Mouse (Mus musculus) C2C12 (cell line): ENCODE results near the gene Krt79. TPM values are rescaled to one million over a fixed set of nuclear protein-coding genes. Genes with fewer than 3 reads are reported as not detected.
A peak's percentile ranks its signal among the peaks of the same experiment; 100 is the strongest.

Experiments used
- H3K27me3 ChIP-seq: one replicate; pipeline ENCODE4 v1.6.1; 2011; ENCODE audit not compliant: control insufficient read depth, insufficient read depth, insufficient read length
- H3K36me3 ChIP-seq: one replicate; pipeline ENCODE4 v1.6.1; 2011; ENCODE audit not compliant: control insufficient read depth, insufficient read depth
- H3K4me3 ChIP-seq: one replicate; pipeline ENCODE4 v1.5.1; 2011; ENCODE audit warnings: mild to moderate bottlenecking, control low read depth; ENCODE audit not compliant: poor library complexity, insufficient read depth, severe bottlenecking
- H3K79me2 ChIP-seq: one replicate; pipeline ENCODE4 v1.6.1; 2011; ENCODE audit not compliant: control insufficient read depth, insufficient read depth
- H3K79me3 ChIP-seq: one replicate; pipeline ENCODE4 v1.6.1; 2011; ENCODE audit warnings: low read depth, control low read depth
- H3ac ChIP-seq: one replicate; pipeline ENCODE3; 2011; ENCODE audit warnings: low read depth; ENCODE audit not compliant: control insufficient read depth, insufficient read length
- CEBPB ChIP-seq: IDR thresholded peaks from one replicate; pipeline ENCODE4 v1.6.1; 2011; ENCODE audit warnings: low read depth, mild to moderate bottlenecking, control low read depth, moderate library complexity
- CTCF ChIP-seq: IDR thresholded peaks from one replicate; pipeline ENCODE4 v1.5.1; 2011; ENCODE audit not compliant: control insufficient read depth, insufficient read depth, insufficient read length
- FOSL1 ChIP-seq: IDR thresholded peaks from one replicate; pipeline ENCODE4 v1.8.0; 2011; ENCODE audit warnings: mild to moderate bottlenecking, low read length; ENCODE audit not compliant: poor library complexity, insufficient read depth, severe bottlenecking
- MAX ChIP-seq: IDR thresholded peaks from one replicate; pipeline ENCODE4 v1.6.1; 2011; ENCODE audit warnings: mild to moderate bottlenecking, control low read depth
- MYOD1 ChIP-seq: IDR thresholded peaks from one replicate; pipeline ENCODE4 v1.6.1; 2011; ENCODE audit warnings: low read depth; ENCODE audit not compliant: control insufficient read depth, insufficient read length
- MYOG ChIP-seq: IDR thresholded peaks from one replicate; pipeline ENCODE4 v1.6.1; 2011; ENCODE audit not compliant: control insufficient read depth, insufficient read length; ENCODE audit errors: extremely low read depth
- USF1 ChIP-seq: IDR thresholded peaks from one replicate; pipeline ENCODE4 v1.6.1; 2011; ENCODE audit warnings: low read depth, mild to moderate bottlenecking, control low read depth, moderate library complexity
- long read RNA-seq, 2 experiments: library from polyadenylated mRNA; unstranded; transcript quantifications; one replicate each; pipeline ENCODE4 v2.0.0; 2019 to 2020
- polyA plus RNA-seq: library from polyadenylated mRNA; unstranded; fragments of >200 nt; fragmentation: generic; extraction: Trizol; gene quantifications from one replicate; pipeline ENCODE4 v1.2.1, GENCODE M21; 2012; ENCODE audit warnings: missing spikeins

The Krt79 gene
- 0.07 TPM for polyA plus RNA-seq
- long read RNA-seq, experiment 1 = 0 reads
- long read RNA-seq, experiment 2 = 0 reads

GRCm38 (mm10) chr15:101940274-101940829 is at the start of gene Krt79:
TSS of gene Krt79 (minus strand) at chr15:101940324.
- no peaks in the 10 kb centered on the region for H3K79me3 ChIP-seq
- no peak within 1 kb of the TSS for H3ac ChIP-seq
- H3K79me2 ChIP-seq = no peaks in the 10 kb centered on the region
- no peak within 1 kb of the TSS for H3K4me3 ChIP-seq
- TF ChIP-seq USF1 (no peak), MAX (no peak), FOSL1 (no peak), MYOG (no peak), CTCF (no peak), CEBPB (no peak), MYOD1 (no peak)
- H3K36me3 ChIP-seq = no peaks in the 10 kb centered on the region
- H3K27me3 ChIP-seq = peaks cover 37% of the 10 kb centered on the region

- Histone ChIP-seq H3K79me3 (no peaks in the 10 kb centered on the region), H3K79me2 (no peaks in the 10 kb centered on the region), H3K4me3 (no peak overlapping the region), H3ac (no peak overlapping the region), H3K36me3 (no peaks in the 10 kb centered on the region), H3K27me3 (no peaks in the 10 kb centered on the region)
- TF ChIP-seq FOSL1 (no peak), MYOG (no peak), MYOD1 (no peak), MAX (no peak), CTCF (no peak), USF1 (no peak), CEBPB (no peak)
Observed at GRCm38 (mm10) chr15:101988714-101989113, 48.6 kb upstream of the Krt79 start.

GRCm38 (mm10) chr15:101988119-101988518 is 48.0 kb upstream of the Krt79 start:
- TF ChIP-seq MAX (no peak), CTCF (peak; percentile 91)
- no peaks in the 10 kb centered on the region for H3K36me3 ChIP-seq
- H3K4me3 ChIP-seq = no peak overlapping the region
- no peaks in the 10 kb centered on the region for H3K79me2 ChIP-seq
- no peak overlapping the region for H3ac ChIP-seq
- no peaks in the 10 kb centered on the region for H3K27me3 ChIP-seq
- H3K79me3 ChIP-seq = no peaks in the 10 kb centered on the region

GRCm38 (mm10) chr15:101984746-101985145 is 44.6 kb upstream of the Krt79 start:
- no peaks in the 10 kb centered on the region for H3K27me3 ChIP-seq
- no peaks in the 10 kb centered on the region for H3K79me3 ChIP-seq
- H3K36me3 ChIP-seq = no peaks in the 10 kb centered on the region
- TF ChIP-seq CEBPB (no peak), MYOG (no peak), MAX (no peak), CTCF (no peak), MYOD1 (no peak), USF1 (no peak), FOSL1 (no peak)
- no peaks in the 10 kb centered on the region for H3K79me2 ChIP-seq
- H3ac ChIP-seq = no peak overlapping the region
- no peak overlapping the region for H3K4me3 ChIP-seq

- peak overlapping the region; percentile 19 for H3K4me3 ChIP-seq
- TF ChIP-seq USF1 (peak; percentile 96), MYOG (no peak), CTCF (peak; percentile 40), CEBPB (no peak), FOSL1 (no peak), MAX (peak; percentile 87), MYOD1 (no peak)
- no peaks in the 10 kb centered on the region for H3K27me3 ChIP-seq
- peak overlapping the region; percentile 39 for H3ac ChIP-seq
- no peaks in the 10 kb centered on the region for H3K79me2 ChIP-seq
- no peaks in the 10 kb centered on the region for H3K36me3 ChIP-seq
- no peaks in the 10 kb centered on the region for H3K79me3 ChIP-seq
Observed at GRCm38 (mm10) chr15:101983949-101984601, 44.0 kb upstream of the Krt79 start.
